Mouse (Mus musculus) embryonic facial prominence, embryonic 14.5 days (tissue): ENCODE measurements around the gene Gm10668. TPM values are rescaled to one million over a fixed set of nuclear protein-coding genes. Genes with fewer than 3 reads are reported as not detected.
"Not testable (repeated sequence)": the region's sequence is repeated elsewhere in the genome, so short reads cannot be mapped to it uniquely, and the experiment has no call there.

Experiments used
- ATAC-seq: fragments of 200-750 bp; cut with Nextera tagmentation; 2 replicates; pipeline ENCODE4 v1.8.0; 2017; ENCODE audit warnings: low read depth, moderate number of reproducible peaks, moderate TSS enrichment
- DNase-seq: peaks from one replicate; pipeline ENCODE4 v3.0.0-alpha.2; 2015; ENCODE audit warnings: low spot score
- H3K27ac ChIP-seq: fragments of 300-500 bp; sonication (generic); replicated peaks from 2 replicates; pipeline ENCODE4 v1.5.1; 2014; ENCODE audit warnings: low read depth, mild to moderate bottlenecking, low read length, moderate library complexity
- H3K27me3 ChIP-seq: fragments of 300-500 bp; sonication (generic); replicated peaks from 2 replicates; pipeline ENCODE4 v1.6.1; 2014; ENCODE audit warnings: low read length; ENCODE audit not compliant: control insufficient read depth, insufficient read depth
- H3K36me3 ChIP-seq: fragments of 300-500 bp; sonication (generic); 2 replicates; pipeline ENCODE4 v1.6.1; 2014; ENCODE audit warnings: low read length, mixed read lengths; ENCODE audit not compliant: control insufficient read depth, insufficient read depth
- H3K4me1 ChIP-seq: fragments of 300-500 bp; sonication (generic); 2 replicates; pipeline ENCODE4 v1.6.1; 2014; ENCODE audit warnings: antibody characterized with exemption, low read length; ENCODE audit not compliant: control insufficient read depth, insufficient read depth
- H3K4me2 ChIP-seq: fragments of 300-500 bp; sonication (generic); 2 replicates; pipeline ENCODE4 v1.6.1; 2014; ENCODE audit warnings: low read depth, mild to moderate bottlenecking, low read length, moderate library complexity, mixed read lengths
- H3K4me3 ChIP-seq: fragments of 300-500 bp; sonication (generic); 2 replicates; pipeline ENCODE4 v1.5.1; 2014; ENCODE audit warnings: low read depth, mild to moderate bottlenecking, low read length
- H3K9ac ChIP-seq: fragments of 300-500 bp; sonication (generic); 2 replicates; pipeline ENCODE4 v1.6.1; 2014; ENCODE audit warnings: low read depth, mild to moderate bottlenecking, low read length, moderate library complexity, mixed read lengths
- H3K9me3 ChIP-seq: fragments of 300-500 bp; sonication (generic); 2 replicates; pipeline ENCODE4 v1.6.1; 2016; ENCODE audit warnings: low read length; ENCODE audit not compliant: control insufficient read depth
- WGBS: fragments of 180-500 bp; shearing (Covaris S2); extraction: QIAGEN DNeasy Blood & Tissue Kit; methylation state at CpG from one replicate; pipeline ENCODE4 v1.1.7; 2014; 5-methylcytosine and 5-hydroxymethylcytosine counted together
- polyA plus RNA-seq: library from polyadenylated mRNA; unstranded; fragments of >200 nt; fragmentation: Nextera tagmentation; extraction: Ambion mirVana; gene quantifications from 2 replicates; pipeline ENCODE4 v1.2.1, GENCODE M21; 2014

The Gm10668 gene
- polyA plus RNA-seq, result not detected in 2 replicates

DNA sequence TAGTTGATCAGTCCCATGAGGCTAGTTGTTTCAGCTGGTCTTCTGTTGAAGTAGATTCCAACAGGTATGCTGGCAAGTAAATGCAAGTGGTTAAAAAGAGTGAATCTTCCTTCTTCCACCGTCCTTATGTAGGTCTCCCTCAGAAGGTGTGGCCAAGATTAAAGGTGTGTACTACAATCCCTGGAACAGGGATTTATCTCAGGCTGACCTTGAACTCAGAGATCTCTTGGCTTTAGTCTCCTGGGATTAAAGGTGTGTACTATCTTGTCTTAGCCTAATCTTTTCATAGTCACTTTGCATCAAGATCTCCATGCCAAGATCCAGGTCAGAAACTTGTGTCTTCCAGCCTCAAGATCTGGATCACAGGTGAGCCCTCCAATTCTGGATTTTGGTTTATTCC, at the start of gene Gm10668:
Gene Gm10668, minus strand, starts transcription at position 101 of the 400 bp plus-strand sequence.
- H3K9ac ChIP-seq, H3K36me3 ChIP-seq, H3K27ac ChIP-seq, H3K4me1 ChIP-seq, ATAC-seq, H3K27me3 ChIP-seq, DNase-seq, H3K4me3 ChIP-seq, H3K9me3 ChIP-seq, H3K4me2 ChIP-seq: not testable (repeated sequence)
- WGBS, result no CpG with 5 or more reads among the region's 1 CpGs

DNA sequence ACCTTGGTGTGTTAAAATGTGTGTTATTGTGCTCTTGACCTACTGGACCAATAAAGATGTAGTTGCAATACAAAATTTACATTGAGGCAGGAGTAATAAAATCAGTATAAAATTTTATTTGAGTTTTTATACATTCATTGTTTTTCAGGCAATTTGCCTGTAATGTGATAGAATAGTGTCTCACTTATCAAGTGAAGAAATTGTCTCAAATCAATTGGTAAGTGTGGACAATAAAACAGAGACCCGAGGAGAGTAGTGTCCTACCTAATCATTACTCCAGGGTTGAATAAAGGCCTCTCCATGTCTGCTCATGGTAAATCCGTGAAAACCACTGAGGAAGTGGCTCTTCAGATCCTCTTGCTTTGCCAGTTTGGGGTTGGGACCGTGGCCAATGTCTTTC, 40.5 kb upstream of the Gm10668 start, which contains the start of gene Vmn1r112:
Gene Vmn1r112, plus strand, starts transcription at position 301 of the 400 bp plus-strand sequence.
- not testable (repeated sequence) for H3K4me2 ChIP-seq, H3K36me3 ChIP-seq, H3K9ac ChIP-seq, H3K27ac ChIP-seq, ATAC-seq, H3K27me3 ChIP-seq, DNase-seq, H3K9me3 ChIP-seq, H3K4me3 ChIP-seq, H3K4me1 ChIP-seq
- WGBS, result no CpG with 5 or more reads among the region's 3 CpGs

DNA sequence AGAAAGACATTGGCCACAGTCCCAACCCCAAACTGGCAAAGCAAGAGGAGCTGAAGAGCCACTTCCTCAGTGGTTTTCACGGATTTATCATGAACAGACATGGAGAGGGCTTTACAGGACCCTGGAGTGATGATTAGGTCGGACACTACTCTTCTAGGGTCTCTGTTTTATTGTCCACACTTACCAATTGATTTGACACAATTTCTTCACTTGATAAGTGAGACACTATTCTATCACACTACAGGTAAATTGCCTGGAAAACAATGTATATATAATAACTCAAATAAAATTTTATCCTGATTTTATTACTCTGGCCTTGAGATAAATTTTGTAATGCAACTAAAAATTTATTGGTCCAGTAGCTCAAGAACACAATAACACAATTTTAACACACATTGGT, 27.3 kb downstream of the Gm10668 start, which contains the start of gene Vmn1r111:
Gene Vmn1r111, minus strand, starts transcription at position 101 of the 400 bp plus-strand sequence.
- H3K4me1 ChIP-seq, H3K36me3 ChIP-seq, ATAC-seq, H3K27me3 ChIP-seq, H3K4me2 ChIP-seq, H3K4me3 ChIP-seq, DNase-seq, H3K9ac ChIP-seq, H3K27ac ChIP-seq, H3K9me3 ChIP-seq: not testable (repeated sequence)
- no CpG with 5 or more reads among the region's 2 CpGs for WGBS

Other genes starting within 250 kb of the Gm10668 start
- gene Vmn1r103, start 220.1 kb downstream of the Gm10668 start, polyA plus RNA-seq, result not detected in 2 replicates
- gene Vmn1r104, start 196.8 kb downstream of the Gm10668 start, polyA plus RNA-seq, result not detected in 2 replicates
- not detected in 2 replicates for gene Gm5726, start 184.9 kb downstream of the Gm10668 start, polyA plus RNA-seq
- not detected in 2 replicates for gene Gm4141, start 154.4 kb downstream of the Gm10668 start, polyA plus RNA-seq
- gene Gm4513, start 131.6 kb downstream of the Gm10668 start, polyA plus RNA-seq, result not detected in 2 replicates
- gene Vmn1r107, start 61.7 kb downstream of the Gm10668 start, polyA plus RNA-seq, result not detected in 2 replicates
- not detected in 2 replicates for gene Vmn1r111, start 27.4 kb downstream of the Gm10668 start, polyA plus RNA-seq
- gene Vmn1r112, start 40.6 kb upstream of the Gm10668 start, polyA plus RNA-seq, result not detected in 2 replicates
- not detected in 2 replicates for gene Vmn1r113, start 56.7 kb upstream of the Gm10668 start, polyA plus RNA-seq
- gene Vmn1r114, start 81.6 kb upstream of the Gm10668 start, polyA plus RNA-seq, result not detected in 2 replicates
- gene Vmn1r115, start 114.4 kb upstream of the Gm10668 start, polyA plus RNA-seq, result not detected in 2 replicates
- not detected in 2 replicates for gene Vmn1r116, start 141.6 kb upstream of the Gm10668 start, polyA plus RNA-seq
- not detected in 2 replicates for gene Vmn1r117, start 153.5 kb upstream of the Gm10668 start, polyA plus RNA-seq
- gene Vmn1r118, start 181.7 kb upstream of the Gm10668 start, polyA plus RNA-seq, result not detected in 2 replicates